ENCODE assay signal across 8 mouse cellular contexts in genomic region chr16:76321527-76322165, GRCm38 (mm10). TPM values are rescaled to one million over a fixed set of nuclear protein-coding genes. Genes with fewer than 3 reads are reported as not detected.
DNase-seq lines count a peak whose midpoint lies in the region; ATAC-seq and TF ChIP-seq lines count a peak whose summit lies in the region.

No protein-coding gene starts in this region.

- no peak overlapping the region for H3K4me3 ChIP-seq in lung, embryonic 15.5 days
- 0 out of 2 replicates have a peak overlapping the region, but pooled peaks have one; percentile 20 for H3K4me3 ChIP-seq in hindbrain, embryonic 10.5 days
- no peak overlapping the region for H3K4me3 ChIP-seq in liver, embryonic 14.5 days (ENCODE audit: insufficient read depth in 1 of 2, low read depth in 2 of 2, low read length in 2 of 2)

- 19% methylated on average over 11 of the region's 11 CpGs for WGBS in lung, embryonic 15.5 days
- WGBS in hindbrain, embryonic 10.5 days, result 5% methylated on average over 11 of the region's 11 CpGs
- 42% methylated on average over 11 of the region's 11 CpGs for WGBS in liver, embryonic 14.5 days (ENCODE audit: insufficient replicate concordance)

- H3K4me2 ChIP-seq in lung, embryonic 15.5 days, result peak overlapping the region; percentile 24
- peak overlapping the region; percentile 37 for H3K4me2 ChIP-seq in liver, embryonic 14.5 days (ENCODE audit: low read depth)

- peaks cover 4% of the 10 kb centered on the region; the same call in 1 of the 2 replicates for H3K36me3 ChIP-seq in lung, embryonic 15.5 days
- no peaks in the 10 kb centered on the region; the same call in 1 of the 2 replicates for H3K36me3 ChIP-seq in hindbrain, embryonic 10.5 days
- H3K36me3 ChIP-seq in liver, embryonic 14.5 days (replicated peaks; ENCODE audit: control insufficient read depth, insufficient read depth, low read depth), result peaks cover 3% of the 10 kb centered on the region; the same call in 1 of the 2 replicates

- TF ChIP-seq CTCF in liver, embryonic 14.5 days (IDR thresholded peaks at IDR 0.05; ENCODE audit: low read depth), result no peak

- no peaks in the 10 kb centered on the region for H3K9me3 ChIP-seq in lung, embryonic 15.5 days
- H3K9me3 ChIP-seq in hindbrain, embryonic 10.5 days, result no peaks in the 10 kb centered on the region
- H3K9me3 ChIP-seq in liver, embryonic 14.5 days (ENCODE audit: control insufficient read depth, low read length), result no peaks in the 10 kb centered on the region

- ATAC-seq in lung, embryonic 15.5 days (ENCODE audit: borderline replicate concordance, extremely low read depth, low FRiP score, low TSS enrichment), result no peak
- ATAC-seq in liver, embryonic 14.5 days (ENCODE audit: insufficient read depth), result no peak

- no peak for DNase-seq in lung, postnatal 10 days
- peak; percentile 37 for DNase-seq in embryo, embryonic 9.5 days (ENCODE audit: extremely low spot score)
- peak; percentile 64 for DNase-seq in hindbrain, embryonic 10.5 days (ENCODE audit: low spot score)
- no peak for DNase-seq in liver, embryonic 14.5 days (ENCODE audit: low read depth in 3 of 3, low spot score in 3 of 3)
- DNase-seq in layer of hippocampus, adult 9-11 months, result no peak
- DNase-seq in gastrocnemius, postnatal 4 days (ENCODE audit: low spot score in 2 of 2), result no peak
- DNase-seq in spleen, adult 12 weeks (ENCODE audit: low spot score), result no peak

- TF ChIP-seq EP300 in liver, embryonic 14.5 days (IDR thresholded peaks at IDR 0.05; ENCODE audit: low read depth), result no peak

- H3K9ac ChIP-seq in lung, embryonic 15.5 days, result no peak overlapping the region
- H3K9ac ChIP-seq in liver, embryonic 14.5 days (replicated peaks), result no peak overlapping the region

- H3K4me1 ChIP-seq in lung, embryonic 15.5 days, result peaks cover 28% of the 10 kb centered on the region
- H3K4me1 ChIP-seq in hindbrain, embryonic 10.5 days (replicated peaks), result peaks cover 52% of the 10 kb centered on the region
- H3K4me1 ChIP-seq in liver, embryonic 14.5 days (replicated peaks; ENCODE audit: control insufficient read depth in 2 of 2, insufficient read depth in 2 of 2, low read length in 1 of 2), result peaks cover 84 to 87% of the 10 kb centered on the region in 2 experiments

- 0 out of 2 replicates have a peak overlapping the region, but pooled peaks have one; percentile 9 for H3K27ac ChIP-seq in lung, embryonic 15.5 days
- peak overlapping the region; percentile 45; the same call in 1 of the 2 replicates for H3K27ac ChIP-seq in hindbrain, embryonic 10.5 days
- H3K27ac ChIP-seq in liver, embryonic 14.5 days, result peak overlapping the region; percentile 94

- H3K27me3 ChIP-seq in lung, embryonic 15.5 days, result no peaks in the 10 kb centered on the region
- H3K27me3 ChIP-seq in hindbrain, embryonic 10.5 days (ENCODE audit: insufficient read depth, poor library complexity, severe bottlenecking), result no peaks in the 10 kb centered on the region
- no peaks in the 10 kb centered on the region for H3K27me3 ChIP-seq in liver, embryonic 14.5 days (ENCODE audit: control insufficient read depth, insufficient read depth, low read length)

RNA-seq across cellular contexts. Expression of gene Nrip1, which starts 52.0 kb away (rescaled TPM):
- 44.5 and 47.0 TPM in 2 replicates for polyA plus RNA-seq in lung, embryonic 15.5 days (2015; fragmentation: Nextera tagmentation; extraction: Ambion mirVana)
- polyA plus RNA-seq in hindbrain, embryonic 10.5 days (2016; fragmentation: Nextera tagmentation; extraction: Ambion mirVana), result 34.8 and 46.6 TPM in 2 replicates
- 2.5 and 3.5 TPM in 2 replicates for polyA plus RNA-seq in liver, embryonic 14.5 days (2012; rRNA removed)
- polyA plus RNA-seq in liver, embryonic 14.5 days (2014; fragmentation: Nextera tagmentation; extraction: Ambion mirVana), result 11.7 and 15.5 TPM in 2 replicates
- total RNA-seq in gastrocnemius, postnatal 4 days (2021), result 10 to 100 TPM; 47.0 to 51.5 TPM

Comparison
In these comparisons a context has a peak if more than half of its experiments do, and no peak if none do; other contexts are left out.
1. H3K27ac ChIP-seq: peak in every context shown above with its lines; median percentile 94 in liver, embryonic 14.5 days; 45 in hindbrain, embryonic 10.5 days; 9 in lung, embryonic 15.5 days.
2. DNase-seq: peak in embryo, embryonic 9.5 days (single experiment) and hindbrain, embryonic 10.5 days (single experiment); none in lung, postnatal 10 days (single experiment), liver, embryonic 14.5 days (0 of 3), layer of hippocampus, adult 9-11 months (single experiment), gastrocnemius, postnatal 4 days (0 of 2) and spleen, adult 12 weeks (single experiment).